Mouse (Mus musculus) heart, postnatal 0 days (tissue): ENCODE measurements at regions not wholly inside any gene's neighbourhood (a gene's known extent, or its start where the extent isn't known, plus 50 kb on each side); places are given as distances from the start of the nearest gene placed in this dataset.

Source experiments
- CTCF ChIP-seq: IDR thresholded peaks from 2 replicates; pipeline ENCODE4 v1.5.1; 2016; ENCODE audit warnings: antibody characterized with exemption, control low read depth, low read depth
- EP300 ChIP-seq: IDR thresholded peaks from 2 replicates; pipeline ENCODE4 v1.6.1; 2016; ENCODE audit warnings: antibody characterized with exemption, low read depth

DNA sequence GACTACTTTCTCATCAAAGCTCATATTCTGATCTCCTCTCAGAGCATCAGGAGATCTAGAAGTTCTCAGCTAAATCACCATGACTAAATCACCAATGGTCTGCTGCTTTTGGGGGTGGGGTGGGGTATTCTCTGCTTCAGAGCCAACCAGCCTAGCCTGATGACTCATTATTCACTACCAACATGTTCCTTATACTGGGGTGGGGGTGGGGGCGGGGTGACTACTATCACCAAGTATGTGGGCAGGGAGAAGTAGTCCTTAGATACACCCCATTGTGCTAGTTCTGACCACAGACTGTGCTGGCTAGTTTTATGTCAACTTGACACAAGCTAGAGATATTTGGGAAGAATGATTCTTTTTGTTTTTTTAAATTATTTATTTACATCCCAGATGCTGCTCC is 143.0 kb downstream of the Cbln1 start:
- TF ChIP-seq CTCF (no peak), EP300 (no peak)
